Mouse (Mus musculus): Measurements from ENCODE around the gene Dnmt3b.
"Not testable (repeated sequence)": the region's sequence is repeated elsewhere in the genome, so short reads cannot be mapped to it uniquely, and the experiment has no call there.

Dnmt3b gene

GRCm38 (mm10) chr2:153710701-153711330 lies 61.6 kb downstream of the Dnmt3b start:
- DNase-seq (ENCODE audit: low read depth in 1 of 2, low spot score in 2 of 2) = no peak

- no peak for DNase-seq (ENCODE audit: low read depth in 1 of 2, low spot score in 2 of 2)
Observed at GRCm38 (mm10) chr2:153712646-153713091, 63.4 kb downstream of the Dnmt3b start.

- DNase-seq (ENCODE audit: low read depth in 1 of 2, low spot score in 2 of 2) = no peak
Observed at GRCm38 (mm10) chr2:153713227-153713626, 64.0 kb downstream of the Dnmt3b start.

GRCm38 (mm10) chr2:153717861-153718260 lies 68.6 kb downstream of the Dnmt3b start:
- not testable (repeated sequence) for DNase-seq (ENCODE audit: low read depth in 1 of 2, low spot score in 2 of 2)

GRCm38 (mm10) chr2:153723098-153723497 lies 73.8 kb downstream of the Dnmt3b start:
- DNase-seq (ENCODE audit: low read depth in 1 of 2, low spot score in 2 of 2) = no peak

- no peak for DNase-seq (ENCODE audit: low read depth in 1 of 2, low spot score in 2 of 2)
Observed at GRCm38 (mm10) chr2:153724424-153724823, 75.2 kb downstream of the Dnmt3b start.

- DNase-seq (ENCODE audit: low read depth in 1 of 2, low spot score in 2 of 2) = no peak
Observed at GRCm38 (mm10) chr2:153724871-153725270, 75.6 kb downstream of the Dnmt3b start.

GRCm38 (mm10) chr2:153725291-153725690 lies 76.0 kb downstream of the Dnmt3b start:
- no peak for DNase-seq (ENCODE audit: low read depth in 1 of 2, low spot score in 2 of 2)

- DNase-seq (ENCODE audit: low read depth in 1 of 2, low spot score in 2 of 2) = no peak
Observed at GRCm38 (mm10) chr2:153734033-153734432, 84.8 kb downstream of the Dnmt3b start.
